Mouse (Mus musculus): ENCODE data around the gene Pik3cb. TPM values are rescaled to one million over a fixed set of nuclear protein-coding genes. Genes with fewer than 3 reads are reported as not detected.

Pik3cb gene
- polyA plus RNA-seq, 1 experiment from 2014 or later, result 2.9 TPM

GRCm38 (mm10) chr9:99021166-99021565 lies 119.3 kb downstream of the Pik3cb start:
- Histone ChIP-seq H3K4me1 (replicated peaks; ENCODE audit: control insufficient read depth, insufficient read depth, low read length) (no peaks in the 10 kb centered on the region), H3K4me3 (ENCODE audit: low read depth, low read length) (no peak overlapping the region), H3K9me3 (ENCODE audit: control insufficient read depth, low read length) (no peaks in the 10 kb centered on the region), H3K27me3 (replicated peaks; ENCODE audit: control insufficient read depth, insufficient read depth, low read length) (no peaks in the 10 kb centered on the region), H3K4me2 (no peak overlapping the region), H3K36me3 (ENCODE audit: control insufficient read depth, insufficient read depth, low read length) (no peaks in the 10 kb centered on the region), H3K27ac (ENCODE audit: low read depth, low read length) (no peak overlapping the region), H3K9ac (ENCODE audit: low read depth, low read length) (no peak overlapping the region)
- 61% methylated on average over 5 of the region's 5 CpGs for WGBS
- DNase-seq (ENCODE audit: low spot score), result no peak
- ATAC-seq (replicated peaks; ENCODE audit: low FRiP score), result no peak

- WGBS, result 81% methylated on average over 6 of the region's 6 CpGs
- no peak for ATAC-seq (replicated peaks; ENCODE audit: low FRiP score)
- no peak for DNase-seq (ENCODE audit: low spot score)
Observed at GRCm38 (mm10) chr9:99017679-99018078, 122.7 kb downstream of the Pik3cb start.

DNA sequence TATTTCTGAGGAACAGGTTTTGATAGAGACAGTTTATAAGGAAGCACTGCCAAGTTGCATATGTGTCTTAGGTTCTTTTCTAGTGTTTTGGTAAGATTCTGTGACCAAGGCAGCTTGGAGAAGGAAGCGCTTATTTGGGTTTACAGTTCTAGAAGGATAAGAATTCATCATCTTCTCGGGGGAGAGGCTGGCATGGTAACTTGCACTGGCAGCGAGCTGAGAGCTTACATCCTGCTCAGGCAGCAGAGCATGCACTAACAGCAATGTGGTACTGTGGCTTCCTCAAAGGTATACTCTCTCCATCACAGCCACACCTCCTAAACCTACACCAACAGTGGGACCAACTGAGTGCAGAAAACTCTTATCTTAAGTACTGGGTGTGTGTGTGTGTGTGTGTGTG lies 123.7 kb downstream of the Pik3cb start:
- Histone ChIP-seq H3K4me3 (ENCODE audit: low read depth, low read length) (no peak overlapping the region), H3K9me3 (ENCODE audit: control insufficient read depth, low read length) (no peaks in the 10 kb centered on the region), H3K36me3 (ENCODE audit: control insufficient read depth, insufficient read depth, low read length) (no peaks in the 10 kb centered on the region), H3K9ac (ENCODE audit: low read depth, low read length) (no peak overlapping the region), H3K4me2 (no peak overlapping the region), H3K27me3 (replicated peaks; ENCODE audit: control insufficient read depth, insufficient read depth, low read length) (no peaks in the 10 kb centered on the region), H3K27ac (ENCODE audit: low read depth, low read length) (no peak overlapping the region), H3K4me1 (replicated peaks; ENCODE audit: control insufficient read depth, insufficient read depth, low read length) (no peaks in the 10 kb centered on the region)
- no peak for ATAC-seq (replicated peaks; ENCODE audit: low FRiP score)
- WGBS, result 81% methylated on average over 3 of the region's 3 CpGs
- DNase-seq (ENCODE audit: low spot score), result no peak

More at GRCm38 (mm10) chr9:99017679-99018078, 122.7 kb downstream of the Pik3cb start:
- Histone ChIP-seq H3K27ac (ENCODE audit: low read depth, low read length) (no peak overlapping the region), H3K9ac (ENCODE audit: low read depth, low read length) (no peak overlapping the region), H3K4me3 (ENCODE audit: low read depth, low read length) (no peak overlapping the region), H3K27me3 (replicated peaks; ENCODE audit: control insufficient read depth, insufficient read depth, low read length) (no peaks in the 10 kb centered on the region), H3K4me2 (no peak overlapping the region), H3K9me3 (ENCODE audit: control insufficient read depth, low read length) (no peaks in the 10 kb centered on the region), H3K36me3 (ENCODE audit: control insufficient read depth, insufficient read depth, low read length) (no peaks in the 10 kb centered on the region), H3K4me1 (replicated peaks; ENCODE audit: control insufficient read depth, insufficient read depth, low read length) (no peaks in the 10 kb centered on the region)

- Histone ChIP-seq H3K27me3 (replicated peaks; ENCODE audit: control insufficient read depth, insufficient read depth, low read length) (no peaks in the 10 kb centered on the region), H3K4me2 (no peak overlapping the region), H3K4me3 (ENCODE audit: low read depth, low read length) (no peak overlapping the region), H3K9ac (ENCODE audit: low read depth, low read length) (no peak overlapping the region), H3K36me3 (ENCODE audit: control insufficient read depth, insufficient read depth, low read length) (no peaks in the 10 kb centered on the region), H3K27ac (ENCODE audit: low read depth, low read length) (no peak overlapping the region), H3K9me3 (ENCODE audit: control insufficient read depth, low read length) (no peaks in the 10 kb centered on the region), H3K4me1 (replicated peaks; ENCODE audit: control insufficient read depth, insufficient read depth, low read length) (no peaks in the 10 kb centered on the region)
- WGBS, result 60% methylated on average over 3 of the region's 3 CpGs
- ATAC-seq (replicated peaks; ENCODE audit: low FRiP score) (no peak), DNase-seq (ENCODE audit: low spot score) (no peak)
Observed at GRCm38 (mm10) chr9:99016301-99016700, 124.1 kb downstream of the Pik3cb start.

DNA sequence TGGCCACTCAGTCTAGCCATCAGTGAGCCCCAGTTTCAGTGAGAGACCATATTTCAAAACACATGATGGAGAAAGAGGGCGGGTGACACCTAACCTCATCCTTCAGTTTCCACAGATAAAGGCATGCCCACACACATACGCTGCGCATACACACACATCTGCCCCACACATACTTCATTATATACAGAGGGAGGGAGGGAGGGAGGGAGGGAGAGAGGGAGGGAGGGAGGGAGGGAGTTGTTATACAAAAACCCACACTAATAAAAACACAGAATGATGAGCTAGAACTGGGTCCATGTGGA lies 130.6 kb downstream of the Pik3cb start:
- DNase-seq (ENCODE audit: low spot score), result no peak
- no peak overlapping the region for H3K4me2 ChIP-seq
- H3K27ac ChIP-seq (ENCODE audit: low read depth, low read length), result no peak overlapping the region
- no peak for ATAC-seq (replicated peaks; ENCODE audit: low FRiP score)
- H3K9me3 ChIP-seq (ENCODE audit: control insufficient read depth, low read length), result no peaks in the 10 kb centered on the region
- no peak overlapping the region for H3K9ac ChIP-seq (ENCODE audit: low read depth, low read length)
- 91% methylated on average over 3 of the region's 3 CpGs for WGBS
- H3K4me1 ChIP-seq (replicated peaks; ENCODE audit: control insufficient read depth, insufficient read depth, low read length), result no peaks in the 10 kb centered on the region
- no peaks in the 10 kb centered on the region for H3K27me3 ChIP-seq (replicated peaks; ENCODE audit: control insufficient read depth, insufficient read depth, low read length)
- H3K4me3 ChIP-seq (ENCODE audit: low read depth, low read length), result no peak overlapping the region
- no peaks in the 10 kb centered on the region for H3K36me3 ChIP-seq (ENCODE audit: control insufficient read depth, insufficient read depth, low read length)

- no peak for DNase-seq (ENCODE audit: low spot score)
Observed at GRCm38 (mm10) chr9:99009069-99009897, 131.1 kb downstream of the Pik3cb start.

GRCm38 (mm10) chr9:99001326-99001725 lies 139.1 kb downstream of the Pik3cb start:
- Histone ChIP-seq H3K4me1 (replicated peaks; ENCODE audit: control insufficient read depth, insufficient read depth, low read length) (no peaks in the 10 kb centered on the region), H3K27me3 (replicated peaks; ENCODE audit: control insufficient read depth, insufficient read depth, low read length) (no peaks in the 10 kb centered on the region), H3K4me3 (ENCODE audit: low read depth, low read length) (no peak overlapping the region), H3K9ac (ENCODE audit: low read depth, low read length) (no peak overlapping the region), H3K4me2 (no peak overlapping the region), H3K9me3 (ENCODE audit: control insufficient read depth, low read length) (no peaks in the 10 kb centered on the region), H3K36me3 (ENCODE audit: control insufficient read depth, insufficient read depth, low read length) (peaks cover 4% of the 10 kb centered on the region; the same call in 1 of the 2 replicates), H3K27ac (ENCODE audit: low read depth, low read length) (no peak overlapping the region)
- DNase-seq (ENCODE audit: low spot score) (no peak), ATAC-seq (replicated peaks; ENCODE audit: low FRiP score) (no peak)
- WGBS, result 86% methylated on average over 6 of the region's 6 CpGs

More at GRCm38 (mm10) chr9:99009069-99009897, 131.1 kb downstream of the Pik3cb start:
- Histone ChIP-seq H3K36me3 (ENCODE audit: control insufficient read depth, insufficient read depth, low read length) (no peaks in the 10 kb centered on the region), H3K27me3 (replicated peaks; ENCODE audit: control insufficient read depth, insufficient read depth, low read length) (no peaks in the 10 kb centered on the region), H3K27ac (ENCODE audit: low read depth, low read length) (no peak overlapping the region), H3K4me2 (no peak overlapping the region), H3K4me3 (ENCODE audit: low read depth, low read length) (no peak overlapping the region), H3K9ac (ENCODE audit: low read depth, low read length) (no peak overlapping the region), H3K4me1 (replicated peaks; ENCODE audit: control insufficient read depth, insufficient read depth, low read length) (no peaks in the 10 kb centered on the region), H3K9me3 (ENCODE audit: control insufficient read depth, low read length) (no peaks in the 10 kb centered on the region)
- WGBS, result 83% methylated on average over 12 of the region's 12 CpGs
- no peak for ATAC-seq (replicated peaks; ENCODE audit: low FRiP score)

- Histone ChIP-seq H3K27me3 (replicated peaks; ENCODE audit: control insufficient read depth, insufficient read depth, low read length) (no peaks in the 10 kb centered on the region), H3K4me1 (replicated peaks; ENCODE audit: control insufficient read depth, insufficient read depth, low read length) (no peaks in the 10 kb centered on the region), H3K9me3 (ENCODE audit: control insufficient read depth, low read length) (no peaks in the 10 kb centered on the region), H3K36me3 (ENCODE audit: control insufficient read depth, insufficient read depth, low read length) (peaks cover 4% of the 10 kb centered on the region; the same call in 1 of the 2 replicates), H3K4me3 (ENCODE audit: low read depth, low read length) (no peak overlapping the region), H3K9ac (ENCODE audit: low read depth, low read length) (no peak overlapping the region), H3K4me2 (no peak overlapping the region), H3K27ac (ENCODE audit: low read depth, low read length) (no peak overlapping the region)
- WGBS, result 73% methylated on average over 9 of the region's 9 CpGs
- ATAC-seq (replicated peaks; ENCODE audit: low FRiP score) (no peak), DNase-seq (ENCODE audit: low spot score) (no peak)
Observed at GRCm38 (mm10) chr9:98999881-99000339, 140.5 kb downstream of the Pik3cb start.

DNA sequence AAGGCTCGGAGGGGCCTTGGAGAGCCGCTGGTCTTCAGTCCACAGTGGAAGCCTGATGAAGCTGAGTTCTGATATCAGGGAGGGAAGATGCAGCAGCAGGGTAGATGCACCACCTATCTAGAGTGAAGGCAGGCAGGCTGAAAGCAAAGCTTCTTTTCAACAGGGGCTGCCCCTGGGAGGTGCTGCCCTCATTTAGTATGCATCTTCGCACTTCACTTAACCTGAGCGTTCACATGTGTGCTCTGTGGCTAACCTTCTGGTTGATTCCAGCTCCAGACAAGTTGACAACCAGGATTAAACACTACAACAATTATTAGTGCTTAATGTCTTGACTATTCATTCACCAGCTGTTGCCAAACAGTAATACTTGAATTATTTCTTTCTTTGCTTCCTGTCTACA lies 146.3 kb downstream of the Pik3cb start:
- H3K27ac ChIP-seq (ENCODE audit: low read depth, low read length), result no peak overlapping the region
- no peak for ATAC-seq (replicated peaks; ENCODE audit: low FRiP score)
- 97% methylated on average over 4 of the region's 4 CpGs for WGBS

More for the DNA sequence above, 146.3 kb downstream of the Pik3cb start:
- no peaks in the 10 kb centered on the region for H3K36me3 ChIP-seq (ENCODE audit: control insufficient read depth, insufficient read depth, low read length)
- H3K4me1 ChIP-seq (replicated peaks; ENCODE audit: control insufficient read depth, insufficient read depth, low read length), result no peaks in the 10 kb centered on the region
- no peak overlapping the region for H3K9ac ChIP-seq (ENCODE audit: low read depth, low read length)
- H3K27me3 ChIP-seq (replicated peaks; ENCODE audit: control insufficient read depth, insufficient read depth, low read length), result no peaks in the 10 kb centered on the region
- no peaks in the 10 kb centered on the region for H3K9me3 ChIP-seq (ENCODE audit: control insufficient read depth, low read length)
- no peak overlapping the region for H3K4me3 ChIP-seq (ENCODE audit: low read depth, low read length)
- H3K4me2 ChIP-seq, result no peak overlapping the region
- DNase-seq (ENCODE audit: low spot score), result no peak

Data from liver, embryonic 11.5 days (tissue).